Mouse (Mus musculus) layer of hippocampus, adult 6 months (tissue): Measurements from ENCODE around the gene BC048507. TPM values are rescaled to one million over a fixed set of nuclear protein-coding genes. Genes with fewer than 3 reads are reported as not detected.

ENCODE experiments used
- long read RNA-seq, 2 experiments: library from polyadenylated mRNA; unstranded; transcript quantifications; one replicate each; pipeline ENCODE4 v2.0.0; 2019 to 2020
- polyA plus RNA-seq: library from polyadenylated mRNA; unstranded; fragments of <200 nt; fragmentation: Nextera tagmentation; gene quantifications from 2 replicates; pipeline ENCODE4 v1.2.3, GENCODE M21; 2021

Gene BC048507
- polyA plus RNA-seq: not detected in 2 replicates
- long read RNA-seq, experiment 1: 0 reads
- long read RNA-seq, experiment 2: 0 reads

GRCm38 (mm10) chr13:67863026-67863425, at the start of gene BC048507:
TSS of gene BC048507 (plus strand) at chr13:67863326.

DNA sequence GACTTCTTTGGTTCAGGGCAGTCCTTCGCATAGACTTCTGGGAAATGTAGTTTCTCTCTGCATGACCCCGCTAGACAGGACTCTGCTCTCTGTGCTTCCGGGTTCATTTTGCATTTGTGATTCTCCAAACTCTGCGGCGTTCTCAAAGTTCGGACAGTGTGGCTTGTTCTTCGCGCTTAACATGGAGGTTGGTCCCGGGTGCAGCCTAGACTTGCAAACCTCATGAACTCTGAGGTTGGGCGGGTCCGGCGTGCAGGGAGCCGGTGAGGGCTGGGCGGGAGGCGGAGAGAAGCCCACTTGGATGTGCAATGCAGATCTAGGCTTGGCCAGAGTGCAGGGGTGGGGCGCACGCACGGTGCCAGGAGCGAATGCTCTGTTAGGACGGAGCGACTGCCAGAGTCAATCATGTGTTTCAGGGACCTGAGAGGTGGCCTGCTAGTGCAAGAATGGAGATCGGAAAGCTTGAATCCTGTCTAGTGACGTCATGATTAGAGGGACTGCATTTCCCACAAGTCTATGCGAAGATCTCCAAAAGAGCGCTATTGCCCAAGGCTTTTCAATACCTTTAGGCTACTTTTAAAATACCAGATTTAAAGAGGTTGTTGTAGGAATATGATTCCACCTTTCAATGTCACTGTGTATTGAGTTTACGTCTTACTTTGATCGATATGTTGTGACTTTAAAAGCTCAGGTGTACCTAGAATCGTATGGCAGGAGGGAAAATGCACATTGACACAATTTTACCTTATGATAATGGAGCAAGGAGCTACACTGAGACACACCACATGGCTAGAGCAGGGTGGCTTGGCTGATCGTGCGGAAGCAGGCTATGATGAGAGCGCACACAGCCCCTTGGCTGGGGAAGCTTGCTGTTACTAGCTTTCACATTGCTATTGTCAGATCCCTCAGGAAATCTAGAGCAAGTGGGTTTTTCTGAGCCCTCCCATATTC, 49.1 kb upstream of the BC048507 start, which contains the start of gene Zfp273:
TSS of gene Zfp273 (plus strand) at position 31 of the 951 bp plus-strand sequence.

GRCm38 (mm10) chr13:67830911-67831336, 32.2 kb upstream of the BC048507 start, which contains the start of gene Gm10037:
TSS of gene Gm10037 (plus strand) at chr13:67831106.

Other genes starting within 250 kb of the BC048507 start
- 1.5 TPM in 1 of 2 replicates, not detected in the other for gene Gm49345, start 225.6 kb upstream of the BC048507 start, polyA plus RNA-seq
- 1.6 and 1.9 TPM in 2 replicates for gene Zfp729a, start 225.5 kb upstream of the BC048507 start, polyA plus RNA-seq
- gene Zfp738, start 176.3 kb upstream of the BC048507 start, polyA plus RNA-seq: 6.2 and 7.2 TPM in 2 replicates
- gene Zfp65, start 134.2 kb upstream of the BC048507 start, polyA plus RNA-seq: 2.5 and 3.0 TPM in 2 replicates
- gene Zfp85, start 108.1 kb upstream of the BC048507 start, polyA plus RNA-seq: 3.5 and 4.0 TPM in 2 replicates
- 1.8 and 2.3 TPM in 2 replicates for gene Zfp493, start 83.6 kb upstream of the BC048507 start, polyA plus RNA-seq
- 2.9 and 3.0 TPM in 2 replicates for gene Zfp273, start 49.6 kb upstream of the BC048507 start, polyA plus RNA-seq
- gene Gm10037, start 32.2 kb upstream of the BC048507 start, polyA plus RNA-seq: 10.1 and 10.3 TPM in 2 replicates